Mouse (Mus musculus): ENCODE data around the gene Lurap1. TPM values are rescaled to one million over a fixed set of nuclear protein-coding genes. Genes with fewer than 3 reads are reported as not detected.

Lurap1 gene
- 0.18 TPM for total RNA-seq (2023)

DNA sequence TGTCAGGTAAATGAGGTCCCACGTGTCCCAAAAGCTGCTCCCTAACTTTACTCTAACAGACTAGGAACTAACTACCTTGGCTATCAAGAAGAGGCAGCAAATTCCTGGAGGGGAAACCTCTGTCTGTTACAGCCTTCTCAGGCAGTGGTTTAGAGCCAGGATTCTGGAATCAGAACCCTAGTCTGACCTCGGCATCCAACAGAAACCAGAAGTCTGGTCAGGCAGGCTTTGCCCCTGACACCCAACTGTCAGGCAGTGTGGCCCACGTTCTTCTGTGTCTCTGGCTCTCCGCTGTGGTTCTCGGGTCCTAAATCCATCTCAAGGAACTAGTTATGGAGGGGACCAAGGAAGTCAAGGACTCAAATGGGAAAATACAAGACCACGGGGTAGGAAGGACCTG, at the start of gene Lurap1:
Gene Lurap1 (minus strand): TSS at position 101 of the 400 bp plus-strand sequence.

DNA sequence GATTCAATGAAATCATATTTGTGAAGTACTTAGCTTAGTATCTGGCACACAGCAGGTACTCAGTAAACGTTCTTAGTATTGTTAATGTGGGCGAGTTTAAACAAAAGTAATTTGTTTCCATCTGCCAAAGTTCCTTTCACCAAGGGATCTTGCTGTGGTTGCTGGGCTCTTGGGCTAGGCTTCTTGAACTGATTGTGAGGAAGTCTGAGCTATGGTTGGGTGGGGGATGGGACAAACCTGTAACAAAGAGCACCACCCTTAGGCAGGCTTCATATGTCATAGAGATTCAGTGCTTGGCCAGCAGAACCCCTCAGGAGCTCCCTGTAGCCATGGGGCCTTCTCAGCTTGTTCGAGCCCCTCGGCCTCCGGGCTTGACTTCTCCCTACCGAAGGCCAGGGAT, 21.9 kb upstream of the Lurap1 start, which contains the start of the genes 1700042G07Rik and Gm49337:
Gene 1700042G07Rik (plus strand): TSS at position 301 of the 400 bp plus-strand sequence.
Gene Gm49337 (plus strand): TSS at position 313 of the 400 bp plus-strand sequence.

GRCm38 (mm10) chr4:116167404-116167803, 16.3 kb upstream of the Lurap1 start, which contains the start of gene Tspan1:
Tspan1 (minus strand) TSS chr4:116167601.

GRCm38 (mm10) chr4:116123602-116124519, 27.3 kb downstream of the Lurap1 start, which contains the start of the genes Rad54l and Pomgnt1:
Rad54l (minus strand) TSS chr4:116123690.
Pomgnt1 (plus strand) TSS chr4:116123840.

Other genes starting within 250 kb of the Lurap1 start
- not detected for gene Dmbx1, start 211.4 kb downstream of the Lurap1 start, total RNA-seq (2023)
- 103 TPM for gene Faah, start 133.4 kb downstream of the Lurap1 start, total RNA-seq (2023)
- gene Nsun4, start 97.5 kb downstream of the Lurap1 start, total RNA-seq (2023) = 48.9 TPM
- 325 TPM for gene Uqcrh, start 76.3 kb downstream of the Lurap1 start, total RNA-seq (2023)
- gene Lrrc41, start 76.1 kb downstream of the Lurap1 start, total RNA-seq (2023) = 25.7 TPM
- 0.49 TPM for gene Rad54l, start 27.6 kb downstream of the Lurap1 start, total RNA-seq (2023)
- gene Pomgnt1, start 27.5 kb downstream of the Lurap1 start, total RNA-seq (2023) = 29.7 TPM
- not detected for gene Tspan1, start 16.3 kb upstream of the Lurap1 start, total RNA-seq (2023)
- not detected for gene 1700042G07Rik, start 22.0 kb upstream of the Lurap1 start, total RNA-seq (2023)
- gene Gm49337, start 22.0 kb upstream of the Lurap1 start, total RNA-seq (2023) = not detected
- 3.4 TPM for gene Pik3r3, start 70.3 kb upstream of the Lurap1 start, total RNA-seq (2023)